Comparison of ENCODE assay signal across 8 mouse cellular contexts in the genomic region with DNA sequence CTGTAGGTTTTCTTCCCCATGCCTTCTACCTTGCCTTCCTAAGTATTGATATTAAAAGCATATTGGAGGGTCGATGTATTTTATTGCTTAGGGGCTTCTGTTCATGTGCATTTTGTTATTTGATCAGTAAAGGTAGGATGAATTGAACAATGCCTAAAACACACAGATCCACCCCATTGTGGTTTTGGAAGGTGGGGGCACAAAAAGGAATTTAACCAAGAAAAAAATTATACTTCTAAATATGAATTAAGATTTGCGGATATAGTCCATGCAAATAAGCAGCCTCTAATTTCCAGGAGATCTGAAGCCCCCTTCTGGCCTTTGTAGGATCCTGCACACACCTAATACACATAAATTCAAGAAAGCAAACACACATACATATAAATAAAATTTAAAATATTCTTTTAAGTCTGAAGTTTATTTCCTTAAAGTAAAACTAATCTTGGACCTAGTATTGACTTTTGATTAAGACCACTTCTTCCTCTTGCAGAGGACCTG. TPM values are rescaled to one million over a fixed set of nuclear protein-coding genes. Genes with fewer than 3 reads are reported as not detected.
DNase-seq lines count a peak whose midpoint lies in the region; ATAC-seq and TF ChIP-seq lines count a peak whose summit lies in the region.

No protein-coding gene starts in this region.

- ATAC-seq in limb, embryonic 11.5 days (ENCODE audit: insufficient number of reproducible peaks, low FRiP score, low TSS enrichment, low read depth) = no peak
- no peak for ATAC-seq in stomach, embryonic 14.5 days (ENCODE audit: insufficient number of reproducible peaks, insufficient read depth, low FRiP score, low read depth)

- H3K9me3 ChIP-seq in limb, embryonic 11.5 days (ENCODE audit: control insufficient read depth, low read length) = no peaks in the 10 kb centered on the region; the same call in 1 of the 2 replicates
- H3K9me3 ChIP-seq in stomach, embryonic 14.5 days (ENCODE audit: control insufficient read depth, low read depth, low read length) = no peaks in the 10 kb centered on the region

- 58% methylated on average over 2 of the region's 2 CpGs for WGBS in spleen, adult 2 months
- 69% methylated on average over 2 of the region's 2 CpGs for WGBS in limb, embryonic 11.5 days
- 67% methylated on average over 2 of the region's 2 CpGs for WGBS in stomach, embryonic 14.5 days

- H3K4me2 ChIP-seq in limb, embryonic 11.5 days (ENCODE audit: low read depth, severe bottlenecking) = peak overlapping the region; percentile 28; the same call in 1 of the 2 replicates
- peak overlapping the region; percentile 65 for H3K4me2 ChIP-seq in stomach, embryonic 14.5 days (replicated peaks; ENCODE audit: low read depth, low read length)

- H3K27ac ChIP-seq in spleen, adult 2 months (ENCODE audit: insufficient read depth, low read length) = peak overlapping the region; percentile 80; the same call in 1 of the 2 replicates
- H3K27ac ChIP-seq in limb, embryonic 11.5 days (replicated peaks; ENCODE audit: low read depth, low read length) = peak overlapping the region; percentile 98
- peak overlapping the region; percentile 98 for H3K27ac ChIP-seq in stomach, embryonic 14.5 days (ENCODE audit: low read length)

- H3K4me1 ChIP-seq in spleen, adult 2 months (ENCODE audit: control insufficient read depth, insufficient read depth, insufficient read length) = 0 out of 2 replicates have a peak, but pooled peaks cover 2% of the 10 kb centered on the region
- 0 out of 2 replicates have a peak, but pooled peaks cover 3% of the 10 kb centered on the region for H3K4me1 ChIP-seq in limb, embryonic 11.5 days (ENCODE audit: control insufficient read depth, insufficient read depth, low read length)
- no peaks in the 10 kb centered on the region for H3K4me1 ChIP-seq in stomach, embryonic 14.5 days (ENCODE audit: control insufficient read depth, insufficient read depth, low read length)

- no peak for TF ChIP-seq POLR2A in spleen, adult 2 months (IDR thresholded peaks at IDR 0.05; ENCODE audit: low read depth, low read length)

- TF ChIP-seq CTCF in spleen, adult 2 months (IDR thresholded peaks at IDR 0.05; ENCODE audit: extremely low read depth, insufficient read depth, insufficient read length, insufficient replicate concordance) = no peak

- no peaks in the 10 kb centered on the region for H3K36me3 ChIP-seq in spleen, adult 2 months (ENCODE audit: control insufficient read depth, insufficient read depth, low read length)
- no peaks in the 10 kb centered on the region for H3K36me3 ChIP-seq in limb, embryonic 11.5 days (ENCODE audit: control insufficient read depth, insufficient read depth, low read length)
- H3K36me3 ChIP-seq in stomach, embryonic 14.5 days (ENCODE audit: control insufficient read depth, insufficient read depth, low read length) = no peaks in the 10 kb centered on the region

- H3K27me3 ChIP-seq in spleen, adult 2 months (ENCODE audit: control insufficient read depth, insufficient read depth, low read length) = no peaks in the 10 kb centered on the region
- H3K27me3 ChIP-seq in limb, embryonic 11.5 days (ENCODE audit: control insufficient read depth, insufficient read depth, low read length) = no peaks in the 10 kb centered on the region
- no peaks in the 10 kb centered on the region for H3K27me3 ChIP-seq in stomach, embryonic 14.5 days (ENCODE audit: control insufficient read depth, insufficient read depth, low read length)

- peak overlapping the region; percentile 78 for H3K4me3 ChIP-seq in spleen, adult 2 months (ENCODE audit: extremely low read depth, insufficient read depth, insufficient read length)
- peak overlapping the region; percentile 75 for H3K4me3 ChIP-seq in limb, embryonic 11.5 days (ENCODE audit: low read depth, low read length)
- peak overlapping the region; percentile 74 for H3K4me3 ChIP-seq in stomach, embryonic 14.5 days (ENCODE audit: low read depth, low read length)

- H3K9ac ChIP-seq in limb, embryonic 11.5 days (ENCODE audit: low read length) = peak overlapping the region; percentile 28; the same call in 1 of the 2 replicates
- H3K9ac ChIP-seq in stomach, embryonic 14.5 days (replicated peaks; ENCODE audit: low read depth, low read length) = no peak overlapping the region

- peak; percentile 16 for DNase-seq in embryo, embryonic 11 days
- DNase-seq in embryo, embryonic 9.5 days (ENCODE audit: extremely low spot score) = no peak
- no peak for DNase-seq in spleen, adult 2 months (ENCODE audit: low read depth in 1 of 2, low spot score in 2 of 2)
- no peak for DNase-seq in spleen, postnatal 4 days (ENCODE audit: low spot score in 2 of 2)
- DNase-seq in limb, embryonic 11.5 days (ENCODE audit: low spot score) = no peak
- DNase-seq in right cerebral cortex, postnatal 36 days (ENCODE audit: low spot score in 2 of 2) = no peak
- no peak for DNase-seq in layer of hippocampus, adult 8-10 months (ENCODE audit: low spot score in 2 of 2)

RNA-seq across cellular contexts. Expression of a gene that starts 0.4 kb away (rescaled TPM):
- 10.1 and 20.8 TPM in 2 replicates for polyA plus RNA-seq in spleen, adult 2 months (2012; rRNA removed)
- polyA plus RNA-seq in limb, embryonic 11.5 days (2014; fragmentation: Nextera tagmentation; extraction: Ambion mirVana) = 27.8 and 30.3 TPM in 2 replicates
- polyA plus RNA-seq in stomach, embryonic 14.5 days (2014; fragmentation: Nextera tagmentation; extraction: Ambion mirVana) = 49.6 and 51.1 TPM in 2 replicates
- 10 to 100 TPM; 23.7 to 31.3 (median 26.0) TPM for total RNA-seq in layer of hippocampus, adult 8-10 months (2022)
